Mouse (Mus musculus) v-Abl transformed pro-B cells (cell line): ENCODE data around the gene Atp5l.

Source experiments
- in situ Hi-C, 2 experiments: fragments of 400-800 bp; cut with MboI; formaldehyde crosslinking; loops; one replicate each; pipeline ENCODE4 v1.15.1; 2025; ENCODE audit not compliant: unreplicated experiment in 2 of 2

Atp5l gene

GRCm38 (mm10) chr9:44867664-44868063, 52.9 kb downstream of the Atp5l start:
- in situ Hi-C loops = no loop called here

GRCm38 (mm10) chr9:44866501-44867240, 53.9 kb downstream of the Atp5l start:
- in situ Hi-C loops = no loop called here
